Mouse (Mus musculus) G1E (cell line): ENCODE results near the gene Dstn.

Experiments
- CTCF ChIP-seq: IDR thresholded peaks from 2 replicates; pipeline ENCODE4 v1.5.1; 2012; ENCODE audit warnings: low read depth, low read length, inconsistent platforms, mixed read lengths
- GATA1 ChIP-seq: IDR thresholded peaks from 2 replicates; pipeline ENCODE4 v1.6.1; 2012; ENCODE audit warnings: borderline replicate concordance, low read length, inconsistent platforms, mixed read lengths
- POLR2AphosphoS5 ChIP-seq: IDR thresholded peaks from 2 replicates; pipeline ENCODE4 v1.6.1; 2012; ENCODE audit warnings: low read depth, low read length, inconsistent platforms; ENCODE audit not compliant: insufficient replicate concordance
- TAL1 ChIP-seq: conservative IDR thresholded peaks from 2 replicates; pipeline ENCODE4 v1.6.1; 2012; ENCODE audit warnings: low read depth, low read length, inconsistent platforms, mixed read lengths

GRCm38 (mm10) chr2:143937861-143938260 is 22.7 kb downstream of the Dstn start:
- TF ChIP-seq TAL1 = no peak
- TF ChIP-seq GATA1 = no peak
- no peak for TF ChIP-seq CTCF
- TF ChIP-seq POLR2AphosphoS5 = no peak
